Mouse (Mus musculus): Measurements from ENCODE around the gene Samd8.
A peak's percentile ranks its signal among the peaks of the same experiment; 100 is the strongest.

The Samd8 gene

GRCm38 (mm10) chr14:21750008-21750880, at the start of gene Samd8:
Gene Samd8 (plus strand): TSS chr14:21750531.
- peak; percentile 72 to 75 for DNase-seq (ENCODE audit: low spot score in 2 of 2)

GRCm38 (mm10) chr14:21702691-21703090, 47.6 kb upstream of the Samd8 start:
- no peak for DNase-seq (ENCODE audit: low spot score in 2 of 2)

DNA sequence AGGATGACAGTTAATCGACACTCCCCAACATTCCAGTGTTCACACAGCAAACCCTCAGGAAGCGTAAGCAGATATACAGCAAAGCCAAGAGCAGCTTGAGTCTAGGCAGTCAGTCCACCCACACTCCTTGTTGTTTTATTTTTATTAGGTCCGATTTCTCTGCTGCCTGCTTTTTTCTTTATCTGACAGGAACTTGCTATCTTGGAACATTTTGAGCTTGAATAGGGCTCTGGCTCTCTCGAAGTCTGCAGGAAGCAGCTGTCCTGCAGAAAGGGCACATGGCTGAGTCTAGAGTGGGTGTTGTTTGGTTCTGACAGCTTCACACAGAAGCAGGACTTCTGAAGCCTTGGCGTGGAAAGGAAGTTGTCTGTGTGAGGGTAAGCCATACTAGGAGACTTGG, 47.1 kb upstream of the Samd8 start:
- DNase-seq (ENCODE audit: low spot score in 2 of 2), result no peak

GRCm38 (mm10) chr14:21705462-21705861, 44.9 kb upstream of the Samd8 start:
- DNase-seq (ENCODE audit: low spot score in 2 of 2), result no peak

- peak in 1 of 2 experiments; percentile 15 for DNase-seq (ENCODE audit: low spot score in 2 of 2)
Measured at GRCm38 (mm10) chr14:21706759-21707571, 43.4 kb upstream of the Samd8 start.

- DNase-seq (ENCODE audit: low spot score in 2 of 2), result no peak
Measured at GRCm38 (mm10) chr14:21709545-21709944, 40.8 kb upstream of the Samd8 start.

GRCm38 (mm10) chr14:21711231-21711630, 39.1 kb upstream of the Samd8 start:
- no peak for DNase-seq (ENCODE audit: low spot score in 2 of 2)

- no peak for DNase-seq (ENCODE audit: low spot score in 2 of 2)
Measured at GRCm38 (mm10) chr14:21714486-21714885, 35.8 kb upstream of the Samd8 start, which contains the start of gene Dupd1. Gene Dupd1 (minus strand): TSS chr14:21714576.

DNA sequence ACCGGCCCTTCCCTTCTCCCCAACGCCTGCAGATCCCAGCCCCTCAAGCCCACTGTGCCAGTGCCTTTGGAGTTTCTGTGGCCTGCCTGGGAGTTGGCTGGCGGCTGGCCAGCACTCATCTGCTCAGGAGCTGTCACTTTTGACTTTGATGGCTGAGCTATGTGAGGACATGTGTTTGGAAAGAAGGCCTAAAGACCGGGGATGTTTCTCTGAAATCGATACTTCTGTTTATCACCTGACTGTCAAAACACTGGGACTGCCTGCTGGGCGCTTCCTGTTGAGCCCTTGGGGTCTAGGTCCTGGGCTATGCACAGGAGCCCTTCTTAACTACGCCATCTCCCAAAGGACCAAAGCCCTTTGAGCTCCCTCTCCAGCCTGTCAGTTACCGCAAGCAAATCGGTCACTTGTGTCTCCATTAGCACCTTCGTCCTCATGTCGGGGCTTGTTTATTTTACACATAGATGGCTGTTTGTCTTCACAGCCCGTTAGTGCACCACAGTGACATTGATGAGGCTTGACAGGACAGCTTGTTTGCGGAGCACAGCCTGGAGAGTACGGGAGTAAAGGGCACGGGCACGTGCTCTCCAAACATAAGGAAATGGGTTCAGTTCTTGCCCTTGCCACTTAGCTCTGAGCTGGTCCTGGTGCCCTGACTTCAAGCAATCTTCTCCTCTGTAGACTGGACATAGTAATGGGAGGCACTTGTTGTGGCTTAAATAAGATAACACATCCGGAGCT, 30.5 kb upstream of the Samd8 start:
- DNase-seq (ENCODE audit: low spot score in 2 of 2), result no peak

- DNase-seq (ENCODE audit: low spot score in 2 of 2), result no peak
Measured at GRCm38 (mm10) chr14:21720430-21721205, 29.7 kb upstream of the Samd8 start.

DNA sequence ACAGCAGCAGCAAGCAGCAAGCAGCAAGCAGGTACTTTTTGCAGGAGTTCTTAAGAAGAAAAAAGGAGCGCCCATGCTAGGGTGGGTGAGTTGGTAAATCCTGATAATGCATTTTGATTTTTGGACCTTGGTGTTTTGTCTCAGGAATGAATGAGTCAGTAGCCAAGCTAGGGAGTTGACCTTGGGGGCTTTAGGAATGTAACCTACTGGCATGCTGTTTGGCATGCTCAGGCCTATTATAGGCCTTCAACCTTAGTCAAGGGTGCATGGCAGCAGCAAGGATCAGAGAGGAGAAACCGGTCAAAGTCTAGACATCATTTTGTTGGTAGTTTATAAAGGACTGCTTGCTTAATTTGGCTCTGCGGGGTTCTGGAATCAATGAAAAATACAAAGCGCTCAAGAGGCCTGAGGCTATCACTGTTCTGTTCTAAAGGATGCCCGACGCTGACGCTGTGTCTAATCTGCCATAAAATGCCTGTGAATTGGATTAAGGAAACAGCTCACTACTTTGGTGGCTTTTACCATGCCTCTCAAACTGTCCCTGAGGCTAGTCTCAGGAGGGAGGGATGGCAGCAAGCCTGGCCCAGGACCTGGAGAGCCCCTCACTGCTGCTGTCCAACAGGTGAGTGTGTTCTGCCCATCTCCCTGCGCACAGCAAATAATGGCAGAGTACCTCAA, 28.2 kb upstream of the Samd8 start:
- no peak for DNase-seq (ENCODE audit: low spot score in 2 of 2)

DNA sequence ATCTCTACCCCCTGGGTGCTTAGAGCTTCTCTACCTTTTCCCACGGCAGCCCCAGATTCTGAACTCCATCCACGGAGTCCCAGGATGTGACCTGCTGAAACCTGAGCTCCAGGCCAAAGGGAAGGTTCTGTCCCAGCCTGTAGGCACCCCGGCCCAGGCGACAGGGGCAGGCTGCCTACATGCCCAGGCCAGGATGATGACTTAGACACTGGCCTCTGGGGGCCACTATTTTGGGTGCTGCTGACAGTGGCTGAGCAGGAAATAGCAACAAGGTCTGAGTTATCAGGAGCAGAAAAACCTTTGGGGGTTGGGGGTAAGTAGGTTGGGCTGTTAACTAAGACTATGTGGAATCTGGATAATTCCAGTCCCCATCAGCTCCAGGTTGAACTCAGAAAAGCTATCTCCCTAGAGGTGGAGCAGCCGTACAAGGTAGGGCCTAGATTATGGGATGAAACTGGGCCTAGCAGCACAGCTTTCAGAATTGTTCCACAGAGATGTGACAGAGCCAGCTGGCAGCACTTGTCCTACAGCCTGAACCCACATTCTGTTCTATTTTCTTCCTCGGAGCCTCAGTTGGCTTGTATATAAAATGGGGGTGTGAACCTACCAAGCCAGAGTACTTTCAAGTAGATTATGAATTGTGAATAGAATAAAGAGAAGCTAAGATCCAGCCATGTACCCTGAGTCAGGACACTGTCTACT, 21.1 kb upstream of the Samd8 start:
- no peak for DNase-seq (ENCODE audit: low spot score in 2 of 2)

GRCm38 (mm10) chr14:21729936-21730335, 20.4 kb upstream of the Samd8 start:
- no peak for DNase-seq (ENCODE audit: low spot score in 2 of 2)

DNA sequence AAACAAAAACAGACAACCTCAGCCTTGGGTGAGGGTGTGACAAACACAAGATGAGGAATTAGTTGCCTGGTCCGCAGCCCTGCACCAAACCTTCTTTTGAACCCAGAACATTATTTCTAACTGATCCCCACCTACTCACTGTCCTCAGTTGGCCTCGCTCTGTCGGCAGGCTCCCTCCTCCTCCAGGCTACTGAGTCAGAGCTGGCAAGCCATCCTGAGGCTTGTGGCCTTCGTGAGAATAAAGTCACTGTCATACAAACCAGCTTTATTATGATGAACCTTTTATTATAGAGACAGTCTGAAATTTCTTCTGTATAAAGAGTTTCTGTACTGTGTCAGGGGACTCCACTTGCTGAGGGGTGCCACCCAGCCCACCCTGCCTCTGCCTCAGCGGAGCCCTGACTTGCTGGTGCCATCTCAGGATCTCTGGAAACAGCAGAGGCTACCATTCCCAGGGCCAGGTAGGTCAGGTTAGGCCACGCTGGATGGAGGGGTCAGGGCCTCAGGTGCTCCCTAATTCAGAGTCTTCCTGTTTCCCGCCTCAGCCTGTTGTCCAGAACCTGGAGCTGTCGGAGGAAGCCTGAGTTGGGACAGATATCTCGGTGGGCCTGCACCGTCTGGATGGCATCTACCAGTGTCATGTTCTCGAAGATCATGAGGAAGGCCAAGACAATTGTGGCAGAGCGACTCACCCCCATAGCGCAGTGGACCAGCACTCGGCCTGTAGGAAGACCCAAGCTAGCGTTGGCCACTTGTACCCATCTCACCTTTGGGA, 17.0 kb upstream of the Samd8 start:
- no peak for DNase-seq (ENCODE audit: low spot score in 2 of 2)

DNA sequence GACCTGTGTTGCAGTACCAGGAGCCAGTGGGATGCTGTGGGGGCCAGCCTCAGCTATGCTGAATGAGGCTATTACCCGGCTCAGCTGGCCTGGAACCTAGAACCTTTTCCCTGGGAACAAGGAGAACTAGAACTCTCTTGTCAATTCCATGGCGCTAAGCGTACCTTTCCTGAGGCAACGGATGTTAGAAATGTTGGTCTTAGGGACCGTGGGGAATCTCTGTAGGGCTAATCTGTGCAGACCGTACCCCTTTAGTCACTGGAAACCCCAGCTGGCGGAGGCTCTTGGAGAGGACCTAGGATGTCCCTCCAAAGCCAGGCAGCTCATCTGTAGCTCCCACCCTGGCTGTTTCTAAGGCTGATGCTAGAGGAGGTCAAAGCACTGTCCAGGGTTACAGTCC, 10.0 kb upstream of the Samd8 start:
- DNase-seq (ENCODE audit: low spot score in 2 of 2), result no peak

DNA sequence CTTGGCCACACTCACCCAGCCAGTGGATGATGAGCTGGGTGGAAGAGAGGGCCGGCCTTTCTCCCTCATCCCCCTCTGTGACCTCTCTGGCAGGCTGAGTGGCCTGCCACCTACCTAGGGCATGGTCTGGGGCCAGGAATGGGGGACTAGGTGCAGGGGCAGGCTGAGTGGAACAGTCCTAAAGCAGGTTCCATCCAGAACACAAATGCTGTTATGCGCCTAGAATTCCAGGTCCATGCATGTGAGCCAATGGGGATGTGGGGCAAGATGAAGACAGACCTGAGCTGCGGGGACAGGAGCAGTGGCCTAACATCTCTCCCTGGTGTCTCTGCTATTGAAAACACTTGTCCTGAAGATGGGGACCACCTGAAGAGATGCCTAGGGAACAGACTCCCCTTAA, 9.0 kb upstream of the Samd8 start:
- no peak for DNase-seq (ENCODE audit: low spot score in 2 of 2)

DNA sequence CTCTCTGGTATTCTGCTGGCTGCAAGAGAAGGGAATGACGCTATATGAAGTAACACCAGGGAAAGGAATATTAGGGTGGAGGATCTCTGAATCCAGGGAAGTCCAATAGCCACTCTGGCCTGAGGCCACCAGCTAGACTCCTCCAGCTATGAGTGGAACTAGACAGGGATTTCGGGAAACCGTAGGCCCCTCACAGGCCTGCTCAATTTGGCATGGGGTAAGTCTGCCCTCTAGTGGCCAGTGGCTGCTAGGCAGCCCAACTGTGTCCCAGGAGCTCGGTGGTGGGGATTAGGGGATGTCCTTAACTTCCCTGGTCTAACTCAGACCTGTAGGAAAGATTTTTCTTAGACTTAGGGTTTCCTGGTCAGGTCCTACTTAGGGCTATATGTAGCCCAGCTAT, 8.5 kb upstream of the Samd8 start:
- DNase-seq (ENCODE audit: low spot score in 2 of 2), result peak; percentile 47 to 54

DNA sequence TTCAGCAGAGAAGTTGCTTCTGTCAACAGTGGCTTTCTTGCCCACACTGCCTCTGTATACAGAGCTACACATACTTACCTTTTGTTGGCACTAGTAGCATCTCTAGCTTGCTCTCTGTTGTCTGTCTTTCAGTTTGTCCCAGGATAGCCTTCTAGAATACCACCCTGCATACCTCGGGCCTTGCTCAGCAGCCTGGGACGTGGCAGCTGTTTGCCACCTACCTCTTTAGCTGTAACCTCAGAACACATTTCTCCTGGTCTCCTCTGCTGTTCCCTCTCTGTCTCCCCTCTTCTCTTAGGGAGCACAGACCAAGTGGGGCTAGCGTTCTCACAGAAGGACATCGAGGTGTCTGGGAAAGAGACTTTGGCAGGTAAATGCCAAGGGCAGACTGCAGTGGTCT, 7.9 kb upstream of the Samd8 start:
- DNase-seq (ENCODE audit: low spot score in 2 of 2), result no peak

DNA sequence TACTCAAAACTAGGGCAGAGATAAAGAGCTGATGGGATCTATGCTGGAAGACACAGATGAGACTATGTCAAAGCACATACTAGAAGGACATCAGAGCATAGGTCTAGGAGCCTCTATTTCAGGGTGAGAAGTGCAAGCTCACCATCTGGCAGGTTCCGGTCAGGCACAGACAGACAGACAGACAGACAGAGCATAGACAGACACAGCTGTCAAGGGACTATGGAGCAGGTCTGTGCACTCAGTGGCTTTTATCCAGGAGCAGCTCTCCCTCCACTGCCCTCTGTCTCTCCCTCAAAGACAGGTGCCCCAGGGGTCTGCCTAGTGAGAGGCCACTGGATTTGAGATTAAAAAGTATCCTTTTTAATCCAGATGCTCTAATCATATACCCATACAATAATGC, 6.2 kb upstream of the Samd8 start:
- no peak for DNase-seq (ENCODE audit: low spot score in 2 of 2)
